Mouse (Mus musculus) liver, postnatal 0 days (tissue): ENCODE data around the gene Camkmt.

Source experiments
- CTCF ChIP-seq: sonication (generic); IDR thresholded peaks from 2 replicates; pipeline ENCODE4 v1.5.1; 2016; ENCODE audit warnings: antibody characterized with exemption, low read depth
- EP300 ChIP-seq: IDR thresholded peaks from 2 replicates; pipeline ENCODE4 v1.6.1; 2016; ENCODE audit warnings: antibody characterized with exemption, low read depth, mild to moderate bottlenecking

DNA sequence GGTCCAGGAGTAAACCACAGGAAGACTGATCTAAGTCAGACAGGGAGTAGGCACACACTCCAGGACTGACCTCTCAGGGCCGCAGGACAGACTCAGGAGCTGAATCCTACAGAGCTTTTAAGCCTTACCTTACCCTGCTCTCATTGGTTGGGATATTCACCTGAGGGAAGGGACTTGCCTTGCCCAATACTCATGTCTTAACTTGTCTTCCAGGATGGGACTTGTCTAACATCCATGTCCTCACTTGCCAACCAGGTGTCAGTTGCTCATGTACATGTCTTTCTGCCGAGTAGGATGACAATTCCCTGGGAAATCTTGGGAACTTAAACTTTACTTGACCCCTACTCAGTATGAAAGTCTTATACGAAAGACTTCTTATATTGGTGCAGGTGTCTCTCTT lies 9.9 kb downstream of the Camkmt start:
- TF ChIP-seq CTCF, result no peak
- TF ChIP-seq EP300, result no peak
